Mouse (Mus musculus) ES-Bruce4 (cell line): Measurements from ENCODE around the gene Ror2.

Experiments used
- CTCF ChIP-seq: IDR thresholded peaks from one replicate; pipeline ENCODE4 v1.8.1; 2011; ENCODE audit warnings: low read depth, low read length
- EP300 ChIP-seq: IDR thresholded peaks from 2 replicates; pipeline ENCODE4 v1.6.1; 2011; ENCODE audit warnings: low read depth, low read length; ENCODE audit not compliant: insufficient read depth
- POLR2A ChIP-seq: IDR thresholded peaks from one replicate; pipeline ENCODE4 v1.8.1; 2011; ENCODE audit warnings: low read length; ENCODE audit not compliant: insufficient read depth

DNA sequence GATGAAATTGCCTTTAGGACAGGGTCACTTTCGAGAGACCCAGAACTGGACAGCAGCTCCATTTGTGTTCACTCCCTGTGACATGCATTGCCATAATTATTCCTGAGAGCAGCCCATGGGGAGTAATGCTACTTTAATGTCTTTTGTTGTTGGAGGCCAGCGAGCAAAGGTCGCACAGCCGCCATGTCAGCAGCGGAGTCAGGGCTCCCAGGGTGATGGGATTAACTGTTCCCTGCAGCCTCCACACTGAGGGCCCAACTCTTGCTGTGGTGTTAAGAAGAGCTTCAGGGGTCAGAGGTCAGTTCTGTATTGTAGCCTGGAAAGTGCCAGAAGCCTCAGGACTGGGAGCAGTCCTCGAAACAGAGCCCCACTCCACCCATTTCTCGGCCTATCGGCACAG is 217.5 kb downstream of the Ror2 start:
- TF ChIP-seq CTCF (no peak), POLR2A (no peak), EP300 (no peak)
